Mouse (Mus musculus): Measurements from ENCODE around the gene Wfdc8.

DNA sequence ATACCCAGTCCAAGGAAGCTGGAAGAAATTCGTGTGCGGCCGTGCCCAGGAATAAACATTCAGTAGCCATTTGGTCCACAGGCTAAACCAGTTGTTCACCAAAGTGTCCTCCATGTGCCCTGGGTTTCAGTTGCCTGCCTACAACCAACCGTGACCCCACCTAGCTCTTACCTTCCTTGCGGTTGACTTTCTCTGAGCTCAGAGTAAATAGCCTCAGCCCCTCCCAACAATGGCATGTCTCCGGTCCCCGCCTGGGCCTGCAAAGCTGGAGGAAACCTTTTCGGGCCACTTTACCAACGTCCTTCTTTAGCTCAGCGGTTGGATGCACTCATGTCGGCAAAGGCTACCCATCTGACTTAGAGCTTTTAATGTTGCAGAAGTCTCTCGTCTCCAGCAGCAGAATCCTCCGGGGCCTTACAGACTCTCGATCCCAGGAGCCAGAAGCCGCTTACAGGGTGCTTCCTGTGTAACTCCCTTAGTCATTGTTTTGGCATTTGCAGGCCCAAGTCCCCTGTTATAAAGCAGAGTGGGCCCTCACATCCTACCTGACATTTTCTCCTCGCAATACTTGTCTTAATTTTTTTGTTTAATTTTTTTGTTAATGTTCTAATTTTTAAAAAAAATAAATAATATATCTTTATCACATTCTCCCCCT is 54.3 kb downstream of the Wfdc8 start:
- no peak for TF ChIP-seq NRF1 (IDR thresholded peaks at IDR 0.05; ENCODE audit: insufficient read depth, low read depth, low read length, poor library complexity, severe bottlenecking)
- no peak for TF ChIP-seq USF1 (IDR thresholded peaks at IDR 0.05; ENCODE audit: low read depth, low read length)
- no peak for TF ChIP-seq POLR2A (IDR thresholded peaks at IDR 0.05; ENCODE audit: control insufficient read depth in 1 of 2, insufficient read depth in 1 of 2, low read depth in 1 of 2, low read length in 2 of 2, poor library complexity in 1 of 2)
- TF ChIP-seq POLR2AphosphoS2 (IDR thresholded peaks at IDR 0.05; ENCODE audit: low read length) = no peak
- TF ChIP-seq CTCF (IDR thresholded peaks at IDR 0.05 in 2 of 3, conservative IDR thresholded peaks at IDR 0.05 in 1 of 3; ENCODE audit: control insufficient read depth in 1 of 3, insufficient read depth in 1 of 3, low read depth in 2 of 3, low read length in 3 of 3, poor library complexity in 1 of 3, severe bottlenecking in 1 of 3) = no peak
- TF ChIP-seq CHD1 (IDR thresholded peaks at IDR 0.05; ENCODE audit: low read depth, low read length) = no peak
- no peak for TF ChIP-seq MAFK (IDR thresholded peaks at IDR 0.05; ENCODE audit: borderline replicate concordance, low read depth, low read length)

All from MEL (cell line).